Mouse (Mus musculus) gastrocnemius, postnatal 4 days (tissue): Measurements from ENCODE around the gene Rpl29. TPM values are rescaled to one million over a fixed set of nuclear protein-coding genes. Genes with fewer than 3 reads are reported as not detected.
A peak's percentile ranks its signal among the peaks of the same experiment; 100 is the strongest.

Source experiments
- DNase-seq, 2 experiments: peaks; one replicate each; pipeline ENCODE4 v3.0.0; 2021 to 2022; ENCODE audit warnings: low spot score in 2 of 2, mixed read lengths in 2 of 2
- long read RNA-seq, 2 experiments: library from polyadenylated mRNA; stranded (forward); transcript quantifications; one replicate each; pipeline ENCODE4 v2.0.0; 2021
- total RNA-seq, 2 experiments: library from RNA; stranded (reverse); gene quantifications; 2 replicates each; pipeline ENCODE4 v1.2.3; 2021

Rpl29 gene
- total RNA-seq = 100 to 1,000 TPM; 526 to 599 TPM
- long read RNA-seq, experiment 1, transcript Rpl29-201 (4 exons, 710 nt) = minor isoform, 13 of 78 reads
- long read RNA-seq, experiment 1, transcript Rpl29-203 (4 exons, 733 nt) = major isoform, 59 of 78 reads
- long read RNA-seq, experiment 1, partial matches to known transcripts = 2 of 78 reads
- long read RNA-seq, experiment 1, other reads (novel, unspliced or antisense) = 3 of 78 reads
- long read RNA-seq, experiment 2, transcript Rpl29-203 (4 exons, 733 nt) = major isoform, 68 of 82 reads
- long read RNA-seq, experiment 2, transcript Rpl29-201 (4 exons, 710 nt) = minor isoform, 10 of 82 reads
- long read RNA-seq, experiment 2, partial matches to known transcripts = 0 of 82 reads
- long read RNA-seq, experiment 2, other reads (novel, unspliced or antisense) = 2 of 82 reads

- peak; percentile 81 to 94 for DNase-seq
Observed at GRCm38 (mm10) chr9:106429221-106430014, at the start of gene Rpl29. Gene Rpl29, plus strand, starts transcription at chr9:106429454.

GRCm38 (mm10) chr9:106386181-106386864, 42.9 kb upstream of the Rpl29 start:
- no peak for DNase-seq

DNA sequence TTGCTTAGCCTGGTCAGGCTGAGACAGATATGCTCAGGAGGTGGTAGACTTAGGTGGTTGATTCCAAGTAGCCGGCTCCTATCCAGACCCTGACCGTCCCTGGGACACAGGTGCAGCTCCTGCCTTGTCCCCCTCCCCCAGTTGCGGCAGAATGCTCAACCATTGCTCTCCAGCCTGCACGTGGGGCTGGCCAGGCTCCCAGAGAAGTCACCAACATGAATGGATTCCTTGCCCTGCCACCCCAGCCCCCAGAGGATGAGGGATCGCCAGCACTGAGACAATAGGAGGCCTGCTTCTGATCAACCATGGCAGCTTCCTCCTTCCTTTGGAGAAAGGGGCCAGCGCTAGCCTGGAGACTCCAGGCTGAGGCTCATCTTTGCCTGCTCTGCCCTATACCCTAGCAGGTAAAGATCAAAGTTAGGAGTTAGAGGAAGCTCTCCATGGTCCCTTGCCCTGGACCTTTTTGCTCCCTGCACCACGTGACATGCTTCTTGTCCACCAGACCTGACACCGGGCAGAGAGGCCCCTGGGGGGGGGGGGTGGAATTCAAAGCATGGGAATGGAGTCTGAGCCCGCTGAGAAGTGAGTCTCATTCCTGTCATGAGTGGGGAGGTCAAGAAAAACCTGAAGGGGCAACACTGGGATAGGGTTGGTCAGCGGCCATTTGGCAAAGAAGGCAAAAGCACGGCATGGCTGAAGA, 36.3 kb upstream of the Rpl29 start:
- DNase-seq = no peak

DNA sequence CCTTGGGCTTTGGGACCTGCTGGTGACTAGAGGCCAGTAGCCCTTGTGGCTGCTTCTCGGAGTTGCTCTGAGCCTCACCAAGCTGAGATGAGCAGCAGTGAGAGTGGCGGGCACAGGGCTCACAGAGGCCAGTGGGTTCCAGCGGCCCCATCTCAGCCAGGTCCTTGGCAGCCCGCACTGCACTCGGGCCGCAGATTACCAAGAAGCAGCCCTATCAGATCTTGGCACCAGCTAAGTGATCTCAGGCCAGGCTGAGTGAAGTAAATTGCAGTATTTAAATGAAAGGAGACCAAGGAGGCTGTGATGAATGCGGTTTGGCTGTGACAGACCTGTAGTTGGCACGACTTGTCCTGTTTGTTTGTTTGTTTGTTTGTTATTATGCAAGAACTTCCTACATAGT, 35.7 kb upstream of the Rpl29 start:
- DNase-seq = no peak

DNA sequence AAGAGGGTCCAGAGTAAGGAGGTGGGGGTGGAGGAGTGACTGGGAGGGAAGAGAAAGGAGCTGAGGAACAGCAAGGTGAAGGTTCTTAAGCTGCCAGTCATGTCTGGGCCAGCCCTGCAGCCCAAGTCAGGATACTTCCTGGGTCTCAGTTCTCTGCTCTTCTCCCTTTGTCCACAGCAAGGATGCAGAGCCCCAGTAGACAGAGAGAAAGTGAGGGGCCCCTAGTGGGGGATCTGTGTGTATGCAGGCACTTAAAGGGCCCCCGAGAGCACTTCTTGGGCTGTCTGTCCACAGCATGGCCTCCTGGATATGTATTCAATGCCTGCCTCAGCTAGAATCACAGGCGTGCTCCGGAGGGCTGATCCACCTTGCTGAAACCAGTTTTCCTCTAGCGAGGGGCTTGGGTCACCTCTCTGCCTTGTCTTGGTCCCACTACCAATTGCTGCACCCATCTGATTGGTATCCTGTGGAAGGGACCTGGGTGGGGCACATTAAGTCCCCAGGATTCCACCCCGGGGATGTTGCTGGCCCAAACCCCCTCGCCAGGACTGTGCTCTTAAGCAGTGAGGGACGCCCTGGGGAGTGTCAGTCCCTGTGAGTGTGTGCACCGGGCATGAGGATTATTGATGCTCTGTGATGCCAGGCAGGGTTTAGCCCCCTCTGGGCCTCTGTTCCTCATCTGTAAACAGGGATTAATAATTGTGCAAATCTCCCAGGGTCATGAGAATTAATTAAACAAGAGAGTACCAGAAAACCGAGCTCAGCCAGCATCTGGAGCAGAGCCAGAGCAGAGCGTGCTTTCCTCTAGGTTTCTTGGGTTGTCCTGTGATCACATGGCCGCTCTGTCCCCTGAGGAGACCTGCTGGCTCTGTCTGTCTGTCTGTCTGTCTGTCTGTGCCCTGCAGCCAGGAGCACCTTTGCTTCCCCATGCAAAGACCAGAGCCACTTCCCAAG, 34.3 kb upstream of the Rpl29 start:
- DNase-seq = no peak

DNA sequence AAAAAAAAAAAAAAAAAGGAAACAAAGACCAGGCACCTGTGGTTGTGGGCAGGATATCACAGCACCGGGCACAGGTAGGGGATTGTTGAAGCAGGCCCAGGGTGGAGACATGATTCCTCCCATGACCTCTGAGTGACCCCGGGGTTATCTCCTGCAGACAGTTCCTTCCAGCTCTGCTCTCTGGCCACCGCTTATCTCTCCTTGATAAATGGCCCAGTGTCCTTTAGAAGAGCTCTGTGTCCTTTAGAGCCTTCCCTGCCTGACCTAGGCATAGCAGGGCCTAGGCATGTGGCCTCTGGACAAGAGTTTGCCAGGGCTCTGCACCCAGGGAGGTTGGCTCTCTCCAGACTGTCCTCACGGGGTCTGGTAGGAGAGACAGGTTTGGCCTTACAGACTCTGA, 31.5 kb upstream of the Rpl29 start:
- DNase-seq = no peak

- no peak for DNase-seq
Observed at GRCm38 (mm10) chr9:106398667-106399311, 30.5 kb upstream of the Rpl29 start.

DNA sequence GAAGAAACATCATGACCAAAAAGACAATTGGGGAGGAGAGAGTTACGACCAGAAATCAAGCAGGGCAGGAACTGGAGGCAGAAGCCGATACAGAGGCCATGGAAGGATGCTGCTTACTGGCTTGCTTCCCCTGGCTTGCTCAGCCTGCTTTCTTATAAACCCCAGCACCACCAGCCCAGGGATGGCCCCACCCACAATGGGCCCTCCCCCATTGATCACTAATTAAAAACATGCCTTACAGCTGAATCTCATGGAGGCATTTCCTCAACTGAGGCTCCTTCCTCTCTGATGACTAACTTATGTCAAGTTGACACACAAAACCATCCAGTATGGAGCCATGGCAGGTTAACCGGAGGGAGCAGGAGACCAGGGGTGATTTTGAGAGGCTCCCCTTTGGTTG, 29.4 kb upstream of the Rpl29 start:
- no peak for DNase-seq

- no peak for DNase-seq
Observed at GRCm38 (mm10) chr9:106402149-106402548, 27.1 kb upstream of the Rpl29 start.

DNA sequence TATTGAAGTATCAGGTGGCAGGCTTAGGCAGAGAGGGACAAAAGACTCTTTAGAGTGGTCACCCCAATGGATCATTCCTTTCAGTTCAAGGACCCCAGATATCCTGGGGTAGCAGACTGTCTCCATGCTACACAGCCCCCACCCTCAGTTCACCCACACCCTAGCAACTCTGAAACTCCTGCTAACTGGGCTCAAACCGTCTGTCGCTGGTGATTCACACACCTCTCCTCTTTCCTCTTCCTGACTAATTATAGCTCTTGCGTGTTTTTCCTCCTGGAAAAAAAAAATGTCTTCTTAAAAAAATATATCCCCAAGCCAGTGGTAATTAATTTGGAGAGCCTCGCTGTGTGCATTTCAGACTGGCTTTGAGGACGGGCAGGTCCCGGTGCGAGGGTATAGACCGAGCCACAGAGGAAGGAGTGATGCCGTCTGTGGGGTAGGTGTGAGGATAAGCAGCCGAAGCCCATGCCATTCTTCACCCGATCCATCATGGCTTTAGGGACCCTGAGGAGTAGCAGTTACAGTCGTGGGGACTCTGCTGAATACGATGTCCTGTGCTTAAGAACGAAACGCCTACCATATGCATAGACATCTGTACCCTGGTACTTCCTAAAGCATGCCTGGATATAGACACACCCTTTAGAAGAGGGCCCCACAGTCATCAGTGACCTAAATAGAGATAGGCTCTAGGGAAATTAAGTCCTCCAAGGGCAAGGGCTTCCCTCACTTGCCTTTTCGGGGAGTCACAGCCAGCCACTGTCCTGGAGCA, 26.5 kb upstream of the Rpl29 start:
- no peak for DNase-seq

GRCm38 (mm10) chr9:106405275-106405674, 24.0 kb upstream of the Rpl29 start:
- DNase-seq = peak in 1 of 2 experiments; percentile 74

- DNase-seq = no peak
Observed at GRCm38 (mm10) chr9:106406443-106407078, 22.7 kb upstream of the Rpl29 start.

GRCm38 (mm10) chr9:106409096-106409495, 20.2 kb upstream of the Rpl29 start:
- no peak for DNase-seq

GRCm38 (mm10) chr9:106410086-106410650, 19.1 kb upstream of the Rpl29 start:
- DNase-seq = no peak

GRCm38 (mm10) chr9:106411091-106411594, 18.1 kb upstream of the Rpl29 start:
- no peak for DNase-seq

GRCm38 (mm10) chr9:106411729-106412128, 17.5 kb upstream of the Rpl29 start:
- no peak for DNase-seq

DNA sequence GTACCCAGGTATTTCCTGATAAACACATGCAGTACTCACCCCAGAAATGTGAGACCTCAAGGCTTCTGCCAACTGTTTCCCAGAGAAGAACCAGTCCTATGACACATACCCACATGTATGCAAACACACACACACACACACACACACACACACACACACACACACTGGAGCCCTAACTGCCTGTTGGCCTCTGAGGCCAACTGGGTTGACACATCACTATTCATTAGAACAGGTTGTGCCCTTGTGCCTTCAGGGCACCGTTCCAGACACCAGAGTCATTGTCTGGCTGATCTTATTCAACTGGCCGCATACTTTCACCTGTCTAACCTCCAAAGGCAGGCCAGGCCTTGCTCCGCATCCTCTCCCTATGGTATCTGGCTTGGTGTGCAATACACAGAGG, 17.0 kb upstream of the Rpl29 start:
- DNase-seq = no peak

DNA sequence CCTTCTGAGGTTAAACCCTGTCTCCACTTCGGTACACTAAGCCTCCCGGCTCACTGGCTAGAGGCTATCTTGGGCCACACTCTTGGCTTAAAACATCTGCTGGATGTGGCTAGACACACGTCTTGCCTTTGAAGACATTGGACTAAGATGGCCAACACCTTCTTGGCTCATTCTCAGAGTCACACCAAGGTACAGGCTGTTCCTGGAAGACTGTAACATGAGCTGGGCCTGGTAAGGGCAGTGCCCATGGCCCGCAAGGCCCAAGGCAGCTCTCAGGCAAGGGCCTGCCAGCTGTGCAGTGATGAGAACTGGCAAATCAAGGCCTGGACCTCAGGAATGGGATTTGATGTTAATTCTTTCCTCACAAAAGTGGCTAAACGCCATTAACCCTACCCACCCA, 15.6 kb upstream of the Rpl29 start:
- no peak for DNase-seq
